Mouse (Mus musculus) common myeloid progenitor, adult 5-6 weeks (primary cell): ENCODE results near the gene AW549877. TPM values are rescaled to one million over a fixed set of nuclear protein-coding genes. Genes with fewer than 3 reads are reported as not detected.

Experiments
- ATAC-seq: replicated peaks from 2 replicates; pipeline ENCODE4 v1.8.0; 2016; ENCODE audit warnings: low read depth, mild to moderate bottlenecking, moderate TSS enrichment, inconsistent platforms; ENCODE audit not compliant: poor library complexity, severe bottlenecking
- total RNA-seq: library from RNA; stranded (forward); fragments of 200-1000, 187-1606 nt; gene quantifications from 2 replicates; pipeline ENCODE4 v1.2.3, GENCODE M21; 2017

The AW549877 gene
- total RNA-seq = 15.3 and 15.8 TPM in 2 replicates

DNA sequence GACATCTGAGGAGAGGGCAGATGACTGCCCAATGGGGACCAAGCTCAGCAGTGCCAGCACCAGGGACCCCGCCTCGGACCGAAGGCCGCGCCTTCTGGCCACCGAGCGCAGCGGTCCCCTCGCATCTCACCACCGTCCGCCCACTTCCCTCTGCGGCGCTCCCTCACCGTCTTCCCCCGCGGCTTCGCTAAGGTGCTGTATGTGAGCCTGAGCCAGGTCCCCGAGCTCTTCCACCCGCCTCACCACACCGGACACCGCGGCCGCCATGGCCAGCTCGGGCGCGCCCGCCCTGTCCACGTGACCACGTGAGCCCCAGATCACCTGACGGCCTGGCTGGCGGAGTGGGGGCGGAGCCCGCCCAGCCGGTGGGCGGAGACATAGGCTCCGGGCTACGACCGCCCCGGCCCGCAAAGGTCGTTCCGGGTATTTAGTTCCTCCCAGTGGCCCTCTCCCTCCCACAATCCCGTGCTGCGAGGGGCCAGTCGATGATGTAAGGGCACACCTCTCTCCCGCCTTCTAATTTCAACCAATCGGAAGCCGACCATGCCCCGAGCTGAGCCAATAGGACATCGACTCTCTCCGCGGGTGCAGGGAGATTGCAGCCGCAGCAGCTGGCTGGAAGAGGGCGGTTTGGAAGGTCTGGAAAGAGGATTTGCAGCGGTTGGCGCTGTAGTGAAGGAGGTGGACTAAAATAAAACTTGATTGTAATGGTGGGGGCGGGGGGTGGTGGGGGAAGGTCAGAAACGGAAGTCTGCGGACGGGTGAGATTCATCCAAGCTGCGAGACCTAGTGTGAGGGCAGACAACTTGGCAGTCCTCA, at the start of gene AW549877:
Gene AW549877, minus strand, starts transcription at position 297 of the 819 bp plus-strand sequence.
- peak; percentile 95 for ATAC-seq

DNA sequence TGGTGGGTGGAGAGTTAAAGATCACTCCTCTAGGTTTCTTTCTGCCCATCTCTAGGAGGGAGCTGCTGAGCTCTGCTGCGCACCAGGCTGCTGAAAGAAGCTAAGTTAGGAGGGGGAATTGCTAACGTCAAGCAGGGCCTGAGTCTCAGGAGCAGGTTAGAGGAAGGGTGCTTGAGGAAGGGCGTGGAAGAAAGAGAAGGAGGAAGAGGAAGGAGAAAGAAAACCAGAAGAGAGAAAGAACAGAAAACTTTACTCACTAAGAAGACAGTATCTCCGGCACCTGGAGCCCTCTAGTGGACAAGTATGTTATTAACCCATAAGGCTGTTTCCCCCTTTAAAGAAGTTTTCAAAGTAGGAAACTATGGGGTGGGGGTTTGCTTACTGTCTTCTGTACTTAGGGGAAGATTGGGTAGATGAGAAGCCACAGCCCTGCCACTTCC, 47.5 kb upstream of the AW549877 start:
- peak; percentile 97 for ATAC-seq

DNA sequence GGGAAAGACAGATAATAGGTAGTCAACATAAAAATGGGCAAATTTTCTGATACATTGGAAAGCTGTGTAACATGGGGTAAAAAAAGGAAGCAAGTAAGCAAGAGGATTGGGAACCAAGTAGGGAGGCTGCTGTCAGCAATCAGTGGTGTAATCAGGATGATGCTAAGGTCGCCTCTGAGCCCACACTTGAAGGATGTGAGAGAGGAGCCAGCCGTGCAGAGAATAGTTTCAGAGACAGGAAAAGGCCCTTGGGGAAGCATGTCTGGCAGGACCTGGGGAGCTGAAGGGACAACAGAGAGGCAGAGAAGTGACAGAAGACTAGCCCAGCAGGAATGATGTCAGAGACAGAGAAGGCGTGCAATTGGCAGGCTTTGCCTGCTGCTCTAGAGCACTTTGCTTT, 46.9 kb upstream of the AW549877 start:
- ATAC-seq = peak; percentile 30; the same call in 1 of the 2 replicates

DNA sequence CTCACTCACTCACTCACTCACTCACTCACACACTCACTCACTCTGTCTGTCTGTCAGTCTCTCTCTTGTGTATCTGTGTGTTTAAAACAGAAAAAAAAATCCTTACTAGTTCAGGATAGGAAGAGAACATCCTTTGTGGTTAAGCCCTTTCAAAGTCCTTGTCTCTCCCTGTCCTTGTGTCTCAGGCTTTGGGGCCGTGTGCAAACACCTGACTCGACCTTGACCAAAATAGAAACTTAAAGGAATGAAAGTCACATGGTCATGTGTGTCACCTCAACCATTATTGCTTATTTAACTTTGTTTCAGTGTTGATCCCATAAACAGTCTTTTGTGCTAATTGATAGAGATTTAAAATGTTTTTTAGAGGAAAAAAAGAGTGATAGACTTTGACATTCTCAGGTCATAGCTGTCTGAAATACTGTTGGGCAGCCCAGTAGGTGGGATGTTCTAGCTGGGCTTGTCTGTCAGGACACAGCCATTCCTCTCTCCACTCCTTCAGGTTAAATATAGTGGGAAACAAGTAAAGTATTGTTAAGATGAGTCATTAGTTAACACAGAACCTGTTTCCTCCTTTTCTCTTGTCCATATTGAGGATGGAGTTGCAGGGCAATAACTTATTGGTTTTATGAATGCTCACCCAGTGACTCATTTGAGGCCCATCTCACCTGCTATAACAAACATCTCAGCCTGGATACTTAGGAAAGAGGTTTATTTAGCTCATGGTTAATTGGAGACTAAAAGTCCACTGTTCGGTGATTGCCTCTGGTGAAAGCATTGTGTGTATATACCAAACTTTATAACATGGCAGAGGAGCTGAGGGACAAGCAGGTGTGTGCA, 37.8 kb upstream of the AW549877 start:
- no peak for ATAC-seq

DNA sequence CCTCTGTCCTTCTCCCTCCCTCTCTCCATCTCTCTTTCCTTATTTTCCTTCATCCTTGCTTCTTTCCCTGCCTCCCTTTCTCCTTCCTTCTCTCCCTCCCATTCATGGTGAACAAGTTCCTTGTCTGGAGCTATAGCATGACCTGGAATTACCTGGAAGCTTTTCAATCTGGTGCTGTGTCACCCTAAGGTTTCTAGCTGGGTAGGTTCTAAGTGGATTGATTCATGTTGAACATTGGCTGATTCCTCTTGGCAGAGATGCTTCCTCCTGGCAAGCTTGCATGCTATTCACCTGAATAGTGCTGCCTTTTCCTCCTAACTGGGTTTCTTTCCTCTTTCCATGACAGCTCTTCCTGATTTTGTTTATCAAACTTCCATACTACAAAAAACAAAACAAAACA, 33.4 kb upstream of the AW549877 start:
- no peak for ATAC-seq

DNA sequence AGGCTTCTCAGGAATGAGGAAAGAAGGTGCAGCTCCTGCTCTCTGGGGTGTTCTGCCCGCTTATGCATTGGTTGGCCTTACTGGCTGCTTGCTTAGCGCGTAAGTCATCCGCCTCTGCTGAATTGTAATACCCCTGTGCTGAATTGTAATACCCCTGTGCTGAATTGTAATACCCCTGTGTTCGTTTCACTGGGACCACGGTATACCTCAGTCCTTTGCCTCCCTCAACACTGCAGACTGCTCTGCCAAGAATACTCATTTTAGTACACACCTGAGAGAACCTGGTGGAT, 32.8 kb upstream of the AW549877 start:
- ATAC-seq = no peak

DNA sequence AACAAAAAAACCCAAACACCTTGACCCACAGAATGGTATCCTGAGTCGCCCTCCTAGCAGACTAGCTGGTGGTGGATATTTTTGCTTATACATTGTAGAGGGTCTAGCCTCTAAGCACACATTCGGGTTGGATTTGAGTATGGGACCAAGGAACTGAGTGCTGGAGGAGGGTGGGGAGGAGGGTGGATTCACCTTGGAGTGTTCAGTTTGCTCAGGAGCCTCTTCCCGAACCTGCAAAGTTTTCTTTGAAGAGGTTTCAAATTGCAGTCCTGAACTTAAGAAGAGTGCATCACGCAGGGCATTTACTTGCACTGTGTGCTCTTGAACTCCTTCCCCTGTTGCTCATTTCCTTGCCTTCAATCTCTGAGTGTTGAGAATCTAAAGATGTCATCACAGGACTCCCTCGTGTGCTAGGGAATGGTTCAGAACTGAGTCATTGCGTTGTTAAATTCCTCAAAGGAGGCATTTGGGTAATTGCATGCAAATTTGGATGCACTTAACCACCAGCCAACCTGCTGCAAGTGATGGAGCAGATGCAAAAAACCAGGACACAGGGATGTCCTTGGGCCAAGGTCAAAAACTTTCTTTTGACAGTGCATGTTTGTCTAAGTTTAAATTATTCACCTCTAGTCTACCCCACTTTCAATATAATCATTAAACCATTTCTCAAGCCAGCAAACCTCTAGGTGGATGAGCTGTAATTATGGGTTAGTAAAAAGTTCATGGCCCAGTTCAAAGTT, 32.3 kb upstream of the AW549877 start:
- ATAC-seq = peak; percentile 3; the same call in 1 of the 2 replicates

DNA sequence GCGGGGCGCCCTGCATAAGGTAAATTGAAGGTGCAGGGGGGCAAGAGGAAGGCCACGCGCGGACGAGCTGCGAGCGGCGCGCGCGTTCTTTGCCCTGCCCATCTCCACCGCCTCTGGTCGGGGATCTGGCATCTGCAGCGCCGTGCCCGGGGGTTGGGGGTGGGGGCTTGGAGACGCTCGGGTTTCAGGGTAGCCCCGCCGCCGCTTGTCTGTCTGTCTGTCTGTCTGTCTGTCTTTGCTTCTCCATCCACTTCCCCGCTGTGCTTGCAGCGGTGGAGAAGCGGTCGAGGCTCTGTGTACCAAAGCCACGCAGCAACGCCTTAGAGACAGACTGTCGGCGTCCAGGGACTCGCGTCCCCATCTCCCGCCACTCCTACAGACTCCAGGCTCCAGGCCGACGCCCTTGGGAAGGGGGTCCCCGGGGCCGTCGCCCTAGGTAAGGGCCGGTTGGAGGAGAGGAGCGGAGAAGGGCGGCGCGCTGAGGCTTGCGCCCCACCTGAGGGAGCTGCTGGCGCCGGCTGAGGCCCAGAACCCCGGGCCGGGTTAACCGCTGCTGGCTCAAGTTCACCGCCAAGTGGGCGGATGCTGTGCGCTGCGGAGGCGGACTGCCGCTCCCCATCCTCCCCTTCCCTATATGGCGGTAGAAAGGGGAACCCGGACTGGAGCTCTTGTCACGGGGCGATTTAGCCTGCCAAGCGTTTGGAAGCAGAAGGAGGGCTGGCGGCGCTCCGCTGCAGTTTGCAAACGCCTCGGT, 31.5 kb upstream of the AW549877 start:
- ATAC-seq = peak; percentile 84

DNA sequence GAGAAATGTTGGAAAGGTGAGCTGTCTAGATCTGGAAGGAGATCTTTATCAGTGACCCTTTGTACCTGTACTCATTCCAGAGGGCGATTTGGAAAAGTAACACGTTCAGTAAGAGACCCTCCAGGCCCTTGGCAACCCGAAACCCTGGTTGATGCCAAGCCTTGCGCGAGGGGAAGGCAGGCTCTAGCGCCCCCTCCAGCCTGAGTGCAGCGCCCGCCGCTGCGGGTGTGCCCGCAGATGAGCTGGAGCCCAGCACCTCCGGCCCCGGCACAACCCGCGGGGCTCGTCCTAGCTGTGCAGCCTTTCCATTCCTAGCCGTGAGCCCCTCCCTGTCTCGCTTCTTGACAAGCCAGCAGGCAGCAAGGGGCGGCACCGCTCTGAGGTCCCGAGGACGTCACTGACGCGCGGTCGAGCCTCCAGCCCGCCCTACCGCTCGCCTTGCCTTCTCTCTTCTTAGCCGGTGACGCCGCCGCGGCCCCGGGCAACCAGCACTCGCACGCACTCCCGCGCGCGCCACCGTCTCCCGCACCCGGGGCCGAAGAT, 30.8 kb upstream of the AW549877 start, which contains the start of gene Oxct1:
Gene Oxct1, plus strand, starts transcription at position 153 of the 543 bp plus-strand sequence.
- peak; percentile 86 for ATAC-seq

DNA sequence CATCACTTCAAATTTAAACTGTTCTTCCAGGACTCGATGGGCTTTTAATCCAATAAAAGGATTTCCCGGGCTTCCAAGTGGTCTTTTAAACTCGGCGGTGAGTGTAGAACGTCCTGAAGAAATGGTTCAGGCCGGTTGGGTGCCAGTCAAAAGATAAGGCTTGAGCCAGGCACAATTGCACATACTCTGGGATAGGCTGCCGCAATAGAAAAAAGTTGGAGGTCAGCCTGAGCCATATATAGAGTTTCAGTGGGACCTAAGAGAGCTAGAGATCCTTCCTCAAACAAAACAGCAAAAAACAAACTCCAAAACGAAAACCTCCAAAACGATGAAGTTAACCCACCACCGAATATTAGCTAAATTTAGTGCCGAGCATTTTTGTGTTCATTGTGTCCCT, 30.0 kb upstream of the AW549877 start:
- no peak for ATAC-seq

DNA sequence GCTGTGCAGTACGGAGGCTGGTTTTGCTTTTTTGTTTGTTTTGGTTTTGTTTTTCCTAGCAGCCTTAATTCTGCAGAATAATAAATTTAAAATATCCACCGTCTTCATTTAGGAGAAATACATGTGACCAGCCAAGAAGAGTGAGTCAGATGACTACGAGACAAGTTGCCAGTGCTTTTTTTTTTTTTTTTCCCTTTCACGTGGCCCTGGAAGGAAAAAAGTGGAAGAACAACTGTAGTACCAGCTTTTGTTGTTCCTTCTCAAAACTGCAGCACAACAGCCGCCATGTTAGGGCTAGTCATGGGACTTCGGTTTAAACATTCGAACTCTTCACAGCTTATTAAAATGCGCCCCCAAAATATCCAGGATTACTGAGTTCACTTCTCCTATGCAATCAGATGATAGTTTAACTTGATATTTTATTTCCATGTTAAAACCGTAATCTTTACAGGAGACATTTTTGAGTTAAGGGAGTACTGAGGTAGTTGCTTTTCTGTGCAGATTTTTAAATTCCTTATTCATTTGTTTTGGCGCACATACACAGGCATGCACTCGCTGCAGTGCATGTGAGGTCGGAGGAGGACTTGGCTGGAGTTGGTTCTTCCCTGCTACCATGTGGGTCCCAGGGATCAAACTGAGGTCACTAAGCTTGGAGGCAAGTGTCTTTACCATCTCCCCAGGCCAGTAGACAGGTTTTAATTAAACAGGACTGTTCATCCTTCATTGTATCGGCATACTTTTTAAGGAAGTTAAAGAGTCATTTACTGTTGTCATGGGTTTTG, 29.4 kb upstream of the AW549877 start:
- no peak for ATAC-seq

DNA sequence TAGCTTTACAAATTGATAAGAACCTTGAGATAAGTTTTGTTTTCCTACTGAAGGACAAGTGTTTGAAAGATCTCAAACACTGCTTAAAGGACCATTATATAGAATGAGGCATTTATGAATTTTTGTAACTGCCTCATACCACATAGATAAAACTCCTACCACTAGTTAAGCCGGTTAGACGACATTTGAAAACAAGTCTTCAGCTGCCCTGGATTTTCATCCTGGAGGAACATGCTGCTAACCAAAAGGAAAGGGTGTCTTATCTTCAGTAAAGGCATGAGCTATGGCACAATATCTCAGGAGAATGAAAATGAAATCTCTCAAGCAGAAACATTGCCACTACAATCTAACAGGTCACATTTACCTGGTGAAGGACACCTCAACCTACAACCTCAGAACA, 28.2 kb upstream of the AW549877 start:
- no peak for ATAC-seq

DNA sequence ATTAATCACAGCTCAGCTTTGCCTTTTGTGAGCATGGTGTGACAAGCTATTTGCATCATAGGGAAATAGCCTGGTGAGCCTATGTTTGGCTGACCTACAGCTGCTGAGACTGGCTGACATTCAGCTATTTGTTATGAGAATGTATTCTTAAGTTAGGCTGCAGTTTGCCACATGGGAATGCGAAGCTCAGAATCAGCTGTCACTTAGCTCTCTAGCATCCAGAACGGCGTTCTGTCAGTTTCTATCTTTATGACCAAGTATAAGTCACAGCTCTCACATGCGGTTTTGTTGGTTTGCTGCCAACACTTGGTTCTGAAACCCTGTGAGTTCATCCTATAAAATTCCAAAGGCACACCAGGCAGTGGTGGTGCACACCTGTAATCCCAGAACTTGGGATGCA, 25.2 kb upstream of the AW549877 start:
- ATAC-seq = no peak

DNA sequence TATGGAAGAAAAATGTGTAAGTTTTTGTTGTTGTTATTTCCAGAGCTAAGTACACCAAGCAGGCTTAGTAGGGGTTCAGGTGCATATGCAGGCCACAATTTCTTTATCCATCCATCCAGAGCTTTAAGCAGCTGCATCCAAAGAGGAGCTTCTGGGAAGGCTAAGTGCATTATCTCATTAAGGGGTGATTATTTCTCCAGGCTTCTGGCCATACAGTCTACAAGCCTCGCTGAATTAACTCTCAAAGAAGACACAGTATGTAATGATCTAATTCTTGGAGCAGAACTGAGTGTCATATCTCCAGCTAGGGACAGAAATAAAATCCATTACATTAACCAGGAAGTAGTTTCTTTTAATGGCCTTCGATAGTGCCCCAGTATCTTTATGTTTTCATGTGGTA, 18.3 kb upstream of the AW549877 start:
- ATAC-seq = no peak

DNA sequence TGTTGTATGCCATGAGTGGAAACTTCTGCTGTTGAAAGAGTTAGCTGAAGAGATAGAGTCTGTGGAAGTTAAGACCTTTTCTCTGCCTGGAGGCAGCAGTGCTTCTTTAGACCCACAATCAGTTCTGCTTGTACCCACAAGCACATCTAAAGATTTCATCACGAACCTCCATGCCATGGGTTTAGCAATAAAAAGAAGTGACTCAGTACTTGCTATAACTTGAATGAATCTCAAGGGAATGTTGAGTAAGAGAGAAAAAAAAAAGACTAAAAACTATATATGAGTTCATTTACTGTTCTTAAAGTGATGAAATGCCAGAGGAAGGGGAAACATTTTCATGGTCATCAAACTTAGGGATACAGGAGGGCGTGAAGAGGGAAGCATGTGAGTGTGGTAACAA, 5.0 kb upstream of the AW549877 start:
- no peak for ATAC-seq

DNA sequence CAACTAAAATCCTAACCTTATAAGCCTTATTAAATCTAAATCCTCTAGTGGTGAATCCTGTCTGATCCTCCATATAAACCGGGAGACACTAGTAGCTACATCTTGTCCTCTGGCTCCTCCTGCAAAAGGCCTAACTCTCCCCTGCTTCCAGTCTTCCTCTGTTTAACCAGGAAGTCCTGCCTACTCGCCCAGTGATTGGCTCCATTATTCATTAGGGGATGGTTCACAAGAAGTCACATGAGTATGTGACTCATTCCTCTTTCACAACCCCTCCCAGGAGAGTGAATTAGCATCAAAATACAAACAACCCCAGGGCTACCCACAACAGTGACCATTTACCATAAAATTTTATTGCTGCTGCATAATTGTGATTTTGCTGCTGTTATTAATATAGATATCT, 3.6 kb upstream of the AW549877 start:
- no peak for ATAC-seq

DNA sequence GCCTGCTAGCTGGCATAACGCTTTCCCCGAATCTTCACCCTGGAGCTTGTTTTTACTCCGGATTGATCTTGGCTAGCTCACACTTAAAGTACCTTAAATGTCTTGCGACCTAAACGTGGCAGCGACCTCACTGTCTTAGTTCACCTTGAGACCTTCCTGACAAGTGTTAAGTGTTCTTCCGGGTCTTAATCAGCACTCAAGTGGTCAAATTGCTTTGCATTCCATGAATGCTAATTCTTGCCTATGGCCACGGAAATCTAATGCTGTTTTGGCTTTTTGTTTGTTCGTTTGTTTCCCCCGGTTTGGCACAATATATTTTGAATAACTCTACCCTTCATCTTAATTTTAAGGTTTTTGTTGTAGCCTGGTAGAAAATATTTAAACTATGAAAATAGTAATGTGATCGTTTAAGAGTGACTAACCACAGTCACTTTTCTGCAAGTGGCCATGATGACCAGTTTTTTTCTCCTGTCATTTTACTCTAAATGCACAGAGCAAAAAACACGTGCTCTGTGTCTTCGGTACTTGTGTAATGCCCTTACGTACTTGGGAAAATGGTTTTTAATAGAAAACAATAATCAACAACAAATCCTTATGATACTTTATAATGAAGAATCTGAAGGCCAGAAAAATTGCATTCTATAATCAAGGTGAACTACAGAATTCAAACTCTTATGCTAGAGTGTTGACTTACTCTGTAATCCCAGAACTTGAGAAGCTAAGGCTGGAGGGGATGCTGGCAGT, 895 bp upstream of the AW549877 start:
- ATAC-seq = peak; percentile 9; the same call in 1 of the 2 replicates

DNA sequence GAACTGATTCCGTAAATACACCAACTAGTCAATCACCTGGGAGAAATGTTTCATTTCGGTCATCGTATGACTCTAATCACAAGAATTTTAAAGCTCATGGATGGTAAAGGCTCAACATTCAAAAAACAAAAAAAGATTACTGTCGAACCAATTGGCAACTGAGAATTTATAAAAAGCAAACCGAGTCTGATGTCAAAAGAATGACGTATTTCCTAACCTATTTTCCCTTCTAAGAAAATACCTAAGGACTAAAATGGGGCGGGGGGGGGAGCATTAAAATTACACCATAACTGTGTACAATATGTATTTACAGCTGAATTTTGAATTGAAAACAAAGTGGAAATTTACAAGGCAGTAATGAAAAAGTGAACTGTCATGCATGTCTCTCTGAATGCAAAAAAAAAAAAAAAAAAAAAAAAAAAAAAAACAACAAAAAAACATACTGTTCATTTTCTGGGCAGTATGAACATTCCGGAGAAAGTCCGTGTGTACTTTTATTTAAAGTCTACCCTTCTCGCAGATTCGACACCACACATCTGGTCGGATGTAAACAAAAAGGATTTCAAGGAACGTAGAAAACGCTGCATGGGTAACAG, 594 bp downstream of the AW549877 start:
- ATAC-seq = no peak
